Mouse (Mus musculus) c-Kit-negative CD71-positive TER-119-positive erythroid progenitor cells, embryonic 14.5 days (primary cell): Measurements from ENCODE around the gene Epo.

Source experiments
- DNase-seq: peaks from one replicate; pipeline ENCODE4 v3.0.0-alpha.2; 2013; ENCODE audit warnings: low read depth, low spot score

The Epo gene

DNA sequence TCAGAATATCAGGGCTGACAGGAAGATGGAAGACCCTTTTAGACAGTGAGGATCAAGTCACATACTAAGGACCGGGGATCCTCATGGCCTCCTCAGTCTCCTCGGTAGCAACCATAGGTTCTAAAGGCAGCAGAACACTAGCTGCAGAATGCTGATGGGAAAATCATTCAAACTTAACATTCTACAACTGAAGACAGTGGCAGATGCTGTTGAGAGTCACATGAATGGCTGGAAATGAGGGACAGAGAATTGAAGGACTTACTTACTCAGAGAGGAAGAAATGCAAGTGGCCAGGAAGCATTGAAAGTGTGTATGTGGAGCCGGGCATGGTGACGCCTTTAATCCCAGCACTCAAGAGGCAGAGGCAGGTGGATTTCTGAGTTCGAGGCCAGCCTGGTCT is 56.1 kb downstream of the Epo start, which contains the start of gene Zan:
Gene Zan, minus strand, starts transcription at position 101 of the 400 bp plus-strand sequence.
- DNase-seq = no peak

DNA sequence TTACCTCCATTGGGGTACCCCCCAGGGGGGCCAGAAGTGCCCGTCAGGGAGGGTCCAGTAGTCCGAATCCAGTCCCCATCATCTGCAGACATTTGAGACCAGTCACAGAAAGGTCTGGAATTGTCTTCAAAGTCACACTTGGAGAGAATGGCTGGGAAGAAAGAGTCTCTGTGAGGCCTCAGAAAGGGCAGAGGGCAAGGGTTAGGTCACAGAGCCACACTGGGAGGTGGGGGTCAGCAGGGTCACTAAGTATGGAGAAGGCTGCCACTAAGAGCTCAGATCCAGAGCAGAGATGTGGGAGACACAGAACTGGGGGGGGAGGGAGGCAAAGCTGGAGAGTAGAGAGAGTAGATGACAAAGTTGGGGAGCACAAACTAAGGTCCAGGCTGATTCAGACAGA is 58.7 kb downstream of the Epo start:
- DNase-seq = no peak

DNA sequence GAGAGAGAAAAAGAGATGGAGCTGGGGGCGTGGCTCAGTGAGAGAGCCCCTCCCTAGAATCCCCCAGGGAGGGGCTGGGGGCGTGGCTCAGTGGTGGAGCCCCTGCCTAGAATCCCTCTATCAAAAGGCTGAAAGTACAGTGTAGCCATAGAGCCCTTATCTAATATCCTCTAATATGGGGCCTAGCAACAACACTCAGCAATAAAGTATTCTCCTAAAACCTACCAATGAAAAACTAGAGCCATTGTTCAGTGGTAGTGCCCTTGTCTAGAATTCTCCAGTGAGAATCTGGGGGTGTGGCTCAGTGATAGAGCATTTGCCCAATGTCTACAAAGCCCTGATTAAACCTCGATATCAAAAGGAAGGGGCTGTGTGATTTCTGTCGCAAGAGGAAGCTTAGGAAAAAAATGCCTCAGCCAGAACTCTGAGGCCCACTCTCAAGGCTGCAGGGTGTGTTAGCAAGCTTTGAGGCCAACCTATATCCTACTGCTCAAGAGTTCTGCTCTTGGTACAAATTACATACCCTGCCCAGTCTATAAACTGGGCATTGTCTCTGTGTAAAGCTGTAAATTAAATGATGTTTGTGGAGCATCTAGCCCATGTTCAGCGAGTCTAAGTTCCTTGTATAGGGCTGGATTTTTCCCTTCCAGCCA is 60.7 kb downstream of the Epo start:
- no peak for DNase-seq

DNA sequence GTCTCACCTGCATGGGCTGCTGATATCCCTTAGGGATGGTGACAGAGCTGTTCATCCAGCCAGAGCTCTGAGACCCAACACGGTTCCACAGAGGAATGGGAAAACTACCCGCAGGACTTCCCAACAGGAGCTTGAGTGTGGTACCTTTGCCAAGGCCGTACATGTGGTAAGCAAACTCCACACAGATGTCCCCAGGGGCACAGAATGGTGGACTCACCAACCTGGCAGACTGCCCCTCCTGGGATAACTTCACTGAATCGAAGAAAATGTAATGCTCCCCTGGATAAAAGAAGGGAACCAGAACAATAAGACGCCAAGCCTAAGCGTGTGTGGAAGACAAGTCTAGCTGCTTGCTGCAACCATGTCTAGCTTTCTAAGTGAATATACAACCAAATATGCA is 66.1 kb downstream of the Epo start:
- no peak for DNase-seq

DNA sequence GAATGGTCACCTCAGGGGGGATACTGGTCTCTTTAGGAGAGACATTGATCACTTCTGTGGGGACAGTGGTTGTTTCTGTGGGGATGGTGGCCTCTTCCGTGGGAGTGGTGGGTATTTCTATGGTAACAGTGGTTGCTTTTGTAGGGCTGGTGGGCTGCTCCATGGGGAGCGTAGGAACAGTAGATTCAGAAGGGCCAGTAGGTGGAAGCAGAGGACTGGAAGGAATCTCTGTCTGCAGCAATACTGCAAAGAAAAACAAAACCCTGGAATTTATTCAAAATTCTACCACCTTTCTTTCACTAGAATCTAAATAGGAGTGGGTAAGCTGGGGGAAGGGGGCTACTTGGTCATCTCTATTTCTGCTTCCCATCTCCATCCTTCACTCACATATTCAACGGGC is 68.0 kb downstream of the Epo start:
- DNase-seq = no peak

DNA sequence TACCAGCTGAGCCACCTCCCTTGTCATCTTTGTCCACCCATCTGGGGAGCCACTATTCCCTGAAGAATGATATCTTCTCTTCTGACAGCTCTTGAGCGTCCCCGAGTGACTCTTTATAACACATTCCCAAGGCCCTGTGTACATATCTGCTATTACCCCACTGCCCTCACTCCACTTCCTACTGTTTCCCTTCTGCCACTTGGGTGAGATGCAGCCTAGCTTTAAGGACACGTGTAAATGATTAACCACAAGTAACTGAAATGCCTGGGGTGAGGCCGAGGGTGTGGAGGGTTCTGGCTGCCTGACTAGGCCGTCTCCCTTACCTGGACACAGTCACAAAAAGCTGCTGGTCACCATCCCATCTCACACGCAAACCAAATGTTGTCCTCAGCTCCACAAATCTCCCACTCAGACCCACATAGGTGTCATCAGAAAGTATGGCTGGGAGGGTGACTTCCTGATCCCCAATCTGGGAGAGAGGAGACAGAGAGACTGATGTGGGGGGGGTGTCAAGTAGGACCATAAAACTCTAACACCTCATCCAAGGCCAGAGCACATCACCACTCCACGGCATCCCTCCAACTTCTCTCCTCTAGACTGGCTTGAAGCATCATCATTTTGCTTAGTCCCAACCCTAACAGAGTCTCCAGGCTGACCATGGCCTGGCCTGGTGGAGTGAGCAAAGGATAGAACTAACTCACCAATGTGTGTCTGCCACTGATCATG is 77.0 kb downstream of the Epo start:
- DNase-seq = no peak

DNA sequence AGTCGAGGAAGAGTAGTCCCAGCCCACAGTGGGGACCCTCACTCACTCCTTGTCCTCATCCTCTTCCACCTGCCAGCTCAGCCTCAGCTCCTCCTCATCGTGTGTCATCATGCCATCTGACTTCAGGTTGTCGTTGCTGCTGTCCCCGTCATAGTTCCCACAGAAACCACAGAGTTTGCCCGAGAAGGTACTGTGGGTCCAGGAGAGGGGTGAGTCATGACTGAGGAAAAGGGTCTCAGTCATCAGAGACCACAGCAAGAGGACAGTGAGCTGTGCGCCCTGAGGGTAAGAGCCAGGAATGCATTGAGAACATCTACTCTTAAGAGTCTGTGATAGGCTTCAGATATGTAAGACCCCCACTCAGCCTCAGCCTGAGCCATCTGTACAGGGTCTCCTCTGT is 77.8 kb downstream of the Epo start:
- no peak for DNase-seq

DNA sequence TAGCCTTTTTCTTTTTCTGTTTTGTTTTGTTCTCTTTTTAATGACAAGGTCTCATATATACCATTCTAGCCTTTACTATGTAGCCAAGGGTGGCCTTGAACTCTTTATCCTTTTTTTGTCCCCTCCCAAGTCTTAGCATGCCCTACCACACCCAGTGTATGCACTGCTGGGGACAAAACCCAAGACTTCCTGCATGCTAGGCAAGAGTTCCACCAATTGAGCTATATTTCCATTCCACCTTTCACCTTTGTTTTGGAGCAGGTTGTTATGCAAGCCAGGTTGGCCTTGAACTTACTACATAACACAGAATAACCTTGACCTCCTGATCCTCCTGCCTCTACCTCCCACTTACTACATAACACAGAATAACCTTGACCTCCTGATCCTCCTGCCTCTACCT is 87.5 kb downstream of the Epo start:
- DNase-seq = no peak

DNA sequence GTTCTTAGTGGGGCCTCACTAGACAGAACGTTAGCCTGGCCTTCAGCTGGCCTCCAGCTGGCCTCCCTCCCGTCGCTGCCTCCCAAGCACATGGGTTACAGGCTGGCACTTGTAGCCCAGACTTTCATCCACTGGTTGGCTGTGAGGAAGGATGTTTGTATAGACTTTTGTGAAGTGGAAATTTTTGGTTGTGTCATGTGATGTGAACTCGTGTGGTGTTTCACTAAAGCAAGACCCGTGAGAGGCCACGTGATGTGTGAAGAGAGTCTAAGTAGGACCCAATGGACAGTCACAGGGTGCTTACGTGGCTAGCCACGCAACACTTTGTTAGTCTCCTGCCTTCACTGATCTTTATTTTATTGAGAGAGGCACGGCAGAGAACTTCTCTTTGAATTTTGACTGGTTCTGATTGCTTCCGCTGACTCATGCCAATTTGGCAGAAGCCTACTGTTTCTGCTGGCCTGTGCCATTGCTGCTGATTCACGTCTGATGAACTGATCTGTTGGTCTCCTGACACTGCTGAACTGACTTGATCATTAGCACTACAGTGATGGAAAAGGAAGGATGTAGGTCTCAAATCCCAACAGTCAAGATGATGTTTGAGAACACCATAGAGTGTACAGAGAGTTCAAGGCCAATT is 92.7 kb downstream of the Epo start:
- DNase-seq = no peak

DNA sequence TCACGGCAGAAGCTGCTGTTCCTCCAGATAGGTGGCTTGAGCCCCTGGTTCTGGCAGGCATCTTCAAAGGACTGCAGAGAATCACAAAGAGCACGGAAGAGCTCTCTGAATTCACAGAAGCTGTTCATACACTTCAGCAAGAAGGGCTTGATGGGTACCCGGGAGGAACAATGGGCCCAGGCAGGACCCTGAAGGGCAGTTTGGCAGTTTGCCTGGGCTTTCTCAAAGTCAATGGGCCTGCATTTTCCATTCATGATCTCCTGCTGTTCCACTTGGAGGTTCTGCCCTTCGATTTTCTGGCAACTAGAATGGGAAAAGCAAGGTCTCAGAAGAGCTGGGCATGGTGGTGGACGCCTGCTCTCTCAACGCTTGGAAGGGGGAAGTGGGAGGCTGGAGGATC is 99.2 kb downstream of the Epo start:
- no peak for DNase-seq
